Mouse (Mus musculus): ENCODE results near the gene Gm11564. TPM values are rescaled to one million over a fixed set of nuclear protein-coding genes. Genes with fewer than 3 reads are reported as not detected.
"Not testable (repeated sequence)": the region's sequence is repeated elsewhere in the genome, so short reads cannot be mapped to it uniquely, and the experiment has no call there.

Gm11564 gene
- not detected for polyA plus RNA-seq (2017; shearing (Covaris generic))

GRCm38 (mm10) chr11:99815566-99815965 lies at the start of gene Gm11564:
Gm11564 (minus strand) TSS chr11:99815666.
- not testable (repeated sequence) for ATAC-seq

DNA sequence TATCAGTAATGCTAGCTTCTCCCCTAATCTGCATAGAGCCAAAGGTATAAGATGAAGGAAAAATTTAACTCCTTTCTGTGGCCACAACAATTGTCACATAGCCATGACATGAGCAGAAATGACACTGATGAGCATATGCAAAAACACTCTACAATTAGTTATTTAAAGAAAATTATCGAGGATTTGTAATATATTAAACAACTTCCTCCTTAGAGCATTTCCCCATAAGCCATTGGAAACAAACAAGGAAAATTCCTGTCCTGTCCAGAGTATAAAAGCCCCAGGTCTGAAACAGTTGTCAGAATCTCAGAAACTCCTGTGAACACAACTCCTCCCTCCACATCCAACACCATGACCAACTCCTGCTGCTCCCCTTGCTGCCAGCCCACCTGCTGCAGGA lies 48.7 kb upstream of the Gm11564 start, which contains the start of gene Gm11559:
TSS of gene Gm11559 (plus strand) at position 301 of the 400 bp plus-strand sequence.
- not testable (repeated sequence) for ATAC-seq

- no peak for ATAC-seq
These were observed 43.3 kb upstream of the Gm11564 start for GRCm38 (mm10) chr11:99858761-99859160.

- no peak for ATAC-seq
These were observed 42.2 kb upstream of the Gm11564 start, which contains the start of gene Gm11568 for GRCm38 (mm10) chr11:99857617-99858016. Gm11568 (plus strand) TSS chr11:99857917.

DNA sequence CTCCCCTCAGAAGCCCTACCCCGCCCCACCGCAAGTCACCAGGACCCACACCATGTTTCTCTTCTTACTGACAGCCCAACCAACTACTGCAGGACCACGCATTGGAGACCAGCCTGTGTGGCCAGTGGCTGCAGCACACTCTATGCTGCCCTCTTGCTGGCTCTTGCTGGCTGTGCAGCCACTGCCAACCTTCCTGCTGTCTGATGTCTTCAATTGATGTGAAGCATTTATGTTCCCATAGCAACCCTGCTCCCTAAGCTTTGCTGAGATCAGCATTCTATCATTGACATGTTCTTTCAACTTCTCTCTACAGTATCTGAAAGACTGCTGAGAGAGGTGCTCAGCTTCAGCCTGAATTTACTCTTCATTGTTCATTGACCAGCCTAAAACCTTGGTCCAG lies 38.7 kb upstream of the Gm11564 start:
- ATAC-seq = no peak

DNA sequence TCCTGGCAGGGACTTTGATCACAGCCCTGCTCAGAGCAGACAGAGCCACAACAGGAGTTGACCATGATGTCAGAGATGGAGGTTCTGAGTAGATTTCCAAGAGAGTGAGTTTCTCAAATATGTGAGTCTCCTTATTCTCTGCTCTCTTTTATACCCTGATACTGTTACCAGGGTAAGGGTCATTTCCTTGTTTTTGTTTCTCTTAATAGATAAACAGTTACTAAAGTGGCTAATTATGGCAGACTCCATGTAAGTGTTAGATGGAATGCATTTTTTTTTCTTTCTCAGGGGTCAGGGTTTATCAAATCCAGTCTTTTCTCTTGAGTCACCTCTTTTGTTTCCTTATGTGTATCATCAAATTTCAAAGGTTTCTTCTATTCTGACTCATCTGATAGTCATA lies 36.0 kb upstream of the Gm11564 start, which contains the start of gene Krtap4-16:
TSS of gene Krtap4-16 (minus strand) at position 101 of the 400 bp plus-strand sequence.
- no peak for ATAC-seq

GRCm38 (mm10) chr11:99846746-99847145 lies 31.3 kb upstream of the Gm11564 start:
- no peak for ATAC-seq

GRCm38 (mm10) chr11:99842185-99842584 lies 26.7 kb upstream of the Gm11564 start:
- ATAC-seq = no peak

GRCm38 (mm10) chr11:99837966-99838365 lies 22.5 kb upstream of the Gm11564 start, which contains the start of gene 2300003K06Rik:
2300003K06Rik (minus strand) TSS chr11:99838066.
- no peak for ATAC-seq

DNA sequence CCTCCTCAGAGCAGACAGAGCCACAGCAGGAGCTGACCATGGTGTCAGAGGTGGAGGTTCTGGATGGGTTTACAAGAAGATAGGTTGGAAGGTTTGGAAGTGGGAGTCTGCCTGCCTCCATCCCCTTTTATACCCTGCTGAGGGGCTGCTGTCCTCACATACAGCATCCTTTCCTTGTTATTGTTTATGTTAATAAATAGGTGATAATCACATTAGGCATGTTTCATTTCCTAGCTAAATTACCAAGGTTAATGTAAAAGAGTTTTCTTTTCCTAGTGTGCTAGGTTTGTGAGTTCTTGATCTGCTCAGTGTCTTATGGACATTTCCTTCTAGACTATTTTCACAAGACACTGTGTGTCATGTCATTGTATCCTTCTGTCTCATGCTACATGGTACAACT lies 5.7 kb downstream of the Gm11564 start, which contains the start of gene Krtap4-13:
TSS of gene Krtap4-13 (minus strand) at position 101 of the 400 bp plus-strand sequence.
- ATAC-seq = not testable (repeated sequence)

DNA sequence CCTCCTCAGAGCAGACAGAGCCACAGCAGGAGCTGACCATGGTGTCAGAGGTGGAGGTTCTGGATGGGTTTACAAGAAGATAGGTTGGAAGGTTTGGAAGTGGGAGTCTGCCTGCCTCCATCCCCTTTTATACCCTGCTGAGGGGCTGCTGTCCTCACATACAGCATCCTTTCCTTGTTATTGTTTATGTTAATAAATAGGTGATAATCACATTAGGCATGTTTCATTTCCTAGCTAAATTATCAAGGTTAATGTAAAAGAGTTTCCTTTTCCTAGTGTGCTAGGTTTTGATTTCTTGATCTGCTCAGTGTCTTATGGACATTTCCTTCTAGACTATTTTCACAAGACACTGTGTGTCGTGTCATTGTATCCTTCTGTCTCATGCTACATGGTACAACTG lies 11.1 kb downstream of the Gm11564 start, which contains the start of gene Gm11554:
TSS of gene Gm11554 (minus strand) at position 101 of the 400 bp plus-strand sequence.
- ATAC-seq = not testable (repeated sequence)

DNA sequence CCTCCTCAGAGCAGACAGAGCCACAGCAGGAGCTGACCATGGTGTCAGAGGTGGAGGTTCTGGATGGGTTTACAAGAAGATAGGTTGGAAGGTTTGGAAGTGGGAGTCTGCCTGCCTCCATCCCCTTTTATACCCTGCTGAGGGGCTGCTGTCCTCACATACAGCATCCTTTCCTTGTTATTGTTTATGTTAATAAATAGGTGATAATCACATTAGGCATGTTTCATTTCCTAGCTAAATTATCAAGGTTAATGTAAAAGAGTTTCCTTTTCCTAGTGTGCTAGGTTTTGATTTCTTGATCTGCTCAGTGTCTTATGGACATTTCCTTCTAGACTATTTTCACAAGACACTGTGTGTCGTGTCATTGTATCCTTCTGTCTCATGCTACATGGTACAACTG lies 16.6 kb downstream of the Gm11564 start, which contains the start of gene Gm11569:
TSS of gene Gm11569 (minus strand) at position 101 of the 400 bp plus-strand sequence.
- ATAC-seq = not testable (repeated sequence)

DNA sequence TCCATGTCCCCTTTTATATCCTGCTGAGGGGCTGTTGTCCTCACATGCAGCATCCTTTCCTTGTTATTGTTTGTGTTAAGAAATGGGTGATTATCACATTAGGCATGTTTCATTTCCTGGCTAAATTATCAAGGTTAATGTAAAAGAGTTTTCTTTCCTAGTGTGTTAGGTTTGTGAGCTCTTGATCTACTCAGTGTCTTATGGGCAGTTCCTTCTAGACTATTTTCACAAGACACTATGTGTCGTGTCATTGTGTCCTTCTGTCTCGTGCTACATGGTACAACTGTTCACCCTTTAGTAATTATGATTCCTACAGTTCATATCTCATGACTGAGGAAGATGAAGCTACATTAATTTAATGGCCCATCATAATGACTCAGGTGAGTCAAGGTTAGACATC lies 22.1 kb downstream of the Gm11564 start, which contains the start of gene Gm11596:
TSS of gene Gm11596 (minus strand) at position 101 of the 400 bp plus-strand sequence.
- no peak for ATAC-seq

GRCm38 (mm10) chr11:99784900-99785299 lies 30.6 kb downstream of the Gm11564 start, which contains the start of gene Krtap4-9:
Krtap4-9 (plus strand) TSS chr11:99785200.
- ATAC-seq = not testable (repeated sequence)

DNA sequence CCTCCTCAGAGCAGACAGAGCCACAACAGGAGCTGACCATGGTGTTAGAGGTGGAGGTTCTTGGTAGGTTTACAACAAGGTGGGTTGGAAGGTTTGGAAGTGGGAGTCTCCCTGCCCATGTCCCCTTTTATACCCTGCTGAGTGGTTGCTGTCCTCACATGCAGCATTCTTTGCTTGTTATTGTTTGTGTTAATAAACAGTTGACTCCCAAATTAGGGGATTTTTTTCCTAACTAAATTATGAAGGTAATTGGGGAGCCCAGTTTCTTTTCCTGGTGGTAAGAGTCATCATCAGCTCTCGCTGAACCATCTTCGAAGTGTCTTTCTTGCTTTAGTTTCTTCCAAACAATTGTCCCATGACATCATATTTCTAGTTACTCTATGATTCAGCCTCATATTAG lies 34.9 kb downstream of the Gm11564 start, which contains the start of gene Krtap4-8:
TSS of gene Krtap4-8 (minus strand) at position 101 of the 400 bp plus-strand sequence.
- no peak for ATAC-seq

- no peak for ATAC-seq
These were observed 37.1 kb downstream of the Gm11564 start for GRCm38 (mm10) chr11:99778401-99778800.

DNA sequence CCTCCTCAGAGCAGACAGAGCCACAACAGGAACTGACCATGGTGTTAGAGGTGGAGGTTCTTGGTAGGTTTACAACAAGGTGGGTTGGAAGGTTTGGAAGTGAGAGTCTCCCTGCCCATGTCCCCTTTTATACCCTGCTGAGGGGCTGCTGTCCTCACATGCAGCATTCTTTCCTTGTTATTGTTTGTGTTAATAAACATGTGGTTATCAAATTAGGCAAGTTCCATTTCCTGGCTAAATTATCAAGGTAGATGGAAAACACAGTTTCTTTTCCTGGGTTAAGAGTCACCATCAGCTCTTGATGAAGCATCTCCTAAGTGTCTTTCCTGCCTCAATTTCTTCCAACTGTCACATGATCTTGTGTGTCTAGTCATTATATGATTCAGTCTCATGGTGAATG lies 42.7 kb downstream of the Gm11564 start, which contains the start of gene Gm11595:
TSS of gene Gm11595 (minus strand) at position 101 of the 400 bp plus-strand sequence.
- ATAC-seq = not testable (repeated sequence)

GRCm38 (mm10) chr11:99768410-99768809 lies 47.1 kb downstream of the Gm11564 start:
- ATAC-seq = no peak

Other genes starting within 250 kb of the Gm11564 start
- gene Krtap3-1, start 249.0 kb downstream of the Gm11564 start, polyA plus RNA-seq (2017; shearing (Covaris generic)) = not detected
- not detected for gene Krtap1-5, start 234.7 kb downstream of the Gm11564 start, polyA plus RNA-seq (2017; shearing (Covaris generic))
- not detected for gene Krtap1-4, start 232.0 kb downstream of the Gm11564 start, polyA plus RNA-seq (2017; shearing (Covaris generic))
- gene Krtap1-3, start 224.3 kb downstream of the Gm11564 start, polyA plus RNA-seq (2017; shearing (Covaris generic)) = not detected
- not detected for gene Krtap9-3, start 217.6 kb downstream of the Gm11564 start, polyA plus RNA-seq (2017; shearing (Covaris generic))
- gene Gm11938, start 212.4 kb downstream of the Gm11564 start, polyA plus RNA-seq (2017; shearing (Covaris generic)) = not detected
- not detected for gene Gm11937, start 205.5 kb downstream of the Gm11564 start, polyA plus RNA-seq (2017; shearing (Covaris generic))
- gene Krtap2-4, start 200.8 kb downstream of the Gm11564 start, polyA plus RNA-seq (2017; shearing (Covaris generic)) = not detected
- not detected for gene Gm11562, start 195.2 kb downstream of the Gm11564 start, polyA plus RNA-seq (2017; shearing (Covaris generic))
- gene Krtap4-1, start 187.4 kb downstream of the Gm11564 start, polyA plus RNA-seq (2017; shearing (Covaris generic)) = not detected
- not detected for gene Krtap4-2, start 180.6 kb downstream of the Gm11564 start, polyA plus RNA-seq (2017; shearing (Covaris generic))
- gene Krtap4-7, start 171.6 kb downstream of the Gm11564 start, polyA plus RNA-seq (2017; shearing (Covaris generic)) = not detected
- not detected for gene Gm11555, start 165.4 kb downstream of the Gm11564 start, polyA plus RNA-seq (2017; shearing (Covaris generic))
- not detected for gene Gm11563, start 156.7 kb downstream of the Gm11564 start, polyA plus RNA-seq (2017; shearing (Covaris generic))
- gene Krtap4-6, start 149.7 kb downstream of the Gm11564 start, polyA plus RNA-seq (2017; shearing (Covaris generic)) = not detected
- gene Gm14190, start 124.9 kb downstream of the Gm11564 start, polyA plus RNA-seq (2017; shearing (Covaris generic)) = not detected
- not detected for gene Gm14180, start 81.4 kb downstream of the Gm11564 start, polyA plus RNA-seq (2017; shearing (Covaris generic))
- gene Gm11595, start 42.8 kb downstream of the Gm11564 start, polyA plus RNA-seq (2017; shearing (Covaris generic)) = not detected
- gene Krtap4-8, start 35.0 kb downstream of the Gm11564 start, polyA plus RNA-seq (2017; shearing (Covaris generic)) = not detected
- gene Krtap4-9, start 30.5 kb downstream of the Gm11564 start, polyA plus RNA-seq (2017; shearing (Covaris generic)) = not detected
- not detected for gene Gm11596, start 22.2 kb downstream of the Gm11564 start, polyA plus RNA-seq (2017; shearing (Covaris generic))
- gene Gm11569, start 16.7 kb downstream of the Gm11564 start, polyA plus RNA-seq (2017; shearing (Covaris generic)) = not detected
- gene Gm11554, start 11.2 kb downstream of the Gm11564 start, polyA plus RNA-seq (2017; shearing (Covaris generic)) = not detected
- gene Krtap4-13, start 5.8 kb downstream of the Gm11564 start, polyA plus RNA-seq (2017; shearing (Covaris generic)) = not detected
- gene 2300003K06Rik, start 22.4 kb upstream of the Gm11564 start, polyA plus RNA-seq (2017; shearing (Covaris generic)) = not detected
- gene Krtap4-16, start 35.9 kb upstream of the Gm11564 start, polyA plus RNA-seq (2017; shearing (Covaris generic)) = not detected
- gene Gm11568, start 42.3 kb upstream of the Gm11564 start, polyA plus RNA-seq (2017; shearing (Covaris generic)) = not detected
- gene Gm11559, start 48.8 kb upstream of the Gm11564 start, polyA plus RNA-seq (2017; shearing (Covaris generic)) = not detected
- not detected for gene Krtap9-1, start 57.7 kb upstream of the Gm11564 start, polyA plus RNA-seq (2017; shearing (Covaris generic))
- not detected for gene Gm11567, start 63.5 kb upstream of the Gm11564 start, polyA plus RNA-seq (2017; shearing (Covaris generic))
- not detected for gene Krtap31-1, start 92.3 kb upstream of the Gm11564 start, polyA plus RNA-seq (2017; shearing (Covaris generic))
- gene Gm11565, start 99.1 kb upstream of the Gm11564 start, polyA plus RNA-seq (2017; shearing (Covaris generic)) = not detected
- gene Krtap31-2, start 120.6 kb upstream of the Gm11564 start, polyA plus RNA-seq (2017; shearing (Covaris generic)) = not detected
- gene Krtap9-5, start 132.8 kb upstream of the Gm11564 start, polyA plus RNA-seq (2017; shearing (Covaris generic)) = not detected
- not detected for gene Krtap29-1, start 163.4 kb upstream of the Gm11564 start, polyA plus RNA-seq (2017; shearing (Covaris generic))
- gene Krtap16-1, start 170.9 kb upstream of the Gm11564 start, polyA plus RNA-seq (2017; shearing (Covaris generic)) = not detected
- not detected for gene Krtap17-1, start 178.3 kb upstream of the Gm11564 start, polyA plus RNA-seq (2017; shearing (Covaris generic))
- gene Krt33a, start 200.5 kb upstream of the Gm11564 start, polyA plus RNA-seq (2017; shearing (Covaris generic)) = not detected
- not detected for gene Krt33b, start 214.2 kb upstream of the Gm11564 start, polyA plus RNA-seq (2017; shearing (Covaris generic))
- gene Krt34, start 225.9 kb upstream of the Gm11564 start, polyA plus RNA-seq (2017; shearing (Covaris generic)) = not detected
- gene Krt31, start 234.9 kb upstream of the Gm11564 start, polyA plus RNA-seq (2017; shearing (Covaris generic)) = not detected